Mouse (Mus musculus) frontal cortex, postnatal 25 days (tissue): ENCODE measurements at regions not wholly inside any gene's neighbourhood (a gene's known extent, or its start where the extent isn't known, plus 50 kb on each side); places are given as distances from the start of the nearest gene placed in this dataset.

Experiments used
- DNase-seq, 2 experiments: peaks; one replicate each; pipeline ENCODE4 v3.0.0; 2022; ENCODE audit warnings: low spot score in 2 of 2

DNA sequence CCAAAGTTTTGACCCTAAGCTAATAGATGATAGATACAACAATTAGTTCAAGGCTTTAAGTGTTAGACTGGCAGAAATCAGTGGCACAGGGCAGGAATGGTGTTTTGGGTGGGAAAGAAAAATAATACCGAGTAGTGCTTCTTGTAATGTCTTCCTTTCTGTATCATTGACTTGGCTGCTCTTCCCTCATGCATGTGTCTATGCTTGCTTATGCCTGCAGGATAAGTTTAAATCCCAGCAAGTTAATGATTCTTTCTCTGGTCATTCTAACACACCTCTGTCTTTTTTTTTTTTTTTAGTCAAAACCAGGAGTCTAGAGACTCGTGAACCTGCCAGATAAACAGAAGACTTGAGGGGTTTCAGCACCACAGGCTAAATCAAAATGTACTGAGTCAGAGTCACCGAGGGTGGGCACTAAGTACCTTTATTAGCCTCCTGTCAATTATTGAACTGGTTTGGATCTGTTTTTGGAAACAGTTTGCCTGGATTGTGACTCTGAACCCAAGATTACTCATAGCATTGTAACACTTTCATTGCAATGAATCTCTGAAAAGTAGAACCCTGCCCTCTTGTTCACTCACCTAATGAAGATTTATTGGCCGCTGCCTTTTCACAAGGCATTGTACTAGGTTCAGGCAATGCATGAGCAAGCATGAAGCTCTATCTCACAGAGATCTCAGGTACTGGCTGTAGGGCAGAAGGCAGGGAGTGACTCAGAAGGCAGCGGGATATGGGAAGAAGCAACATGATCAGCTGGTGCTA lies 374.8 kb upstream of the A1bg start:
- DNase-seq, result no peak

DNA sequence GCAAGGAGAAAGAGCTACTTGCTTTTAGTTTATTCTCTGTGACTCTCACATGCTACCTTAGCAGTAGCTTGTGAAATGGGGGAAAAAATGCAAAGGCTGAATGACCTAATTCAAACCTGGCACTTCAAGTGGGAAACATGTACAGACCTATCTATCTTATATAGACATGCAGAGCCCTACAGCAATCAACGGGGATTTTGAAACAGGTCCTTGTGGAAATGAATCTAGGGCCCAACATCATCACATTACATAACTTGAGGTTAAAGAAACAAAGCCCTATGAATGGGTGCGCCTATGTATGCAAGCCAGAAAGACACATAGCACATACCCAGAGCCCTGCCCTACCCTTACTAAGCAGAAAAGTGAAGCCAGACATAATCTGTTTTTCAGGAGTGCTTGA lies 371.8 kb upstream of the A1bg start:
- DNase-seq, result no peak

DNA sequence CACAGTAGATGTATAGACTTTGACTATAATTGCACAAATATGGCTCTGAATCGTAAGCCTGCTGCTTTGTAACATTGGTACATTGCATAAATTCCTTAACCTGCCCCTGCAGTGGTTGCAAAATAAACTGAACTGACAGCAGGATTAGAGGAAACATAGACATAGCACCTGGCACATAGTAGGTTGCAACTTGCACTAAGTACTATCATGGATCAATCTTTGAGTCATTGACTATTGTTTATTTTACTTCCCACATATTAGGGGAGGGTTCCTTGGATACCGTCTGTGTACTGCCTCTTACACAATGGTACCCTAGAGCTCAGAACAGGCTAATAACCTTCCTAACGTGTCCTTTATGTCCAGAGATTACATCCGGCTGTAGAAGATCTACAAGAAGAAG lies 371.3 kb upstream of the A1bg start:
- DNase-seq, result no peak

DNA sequence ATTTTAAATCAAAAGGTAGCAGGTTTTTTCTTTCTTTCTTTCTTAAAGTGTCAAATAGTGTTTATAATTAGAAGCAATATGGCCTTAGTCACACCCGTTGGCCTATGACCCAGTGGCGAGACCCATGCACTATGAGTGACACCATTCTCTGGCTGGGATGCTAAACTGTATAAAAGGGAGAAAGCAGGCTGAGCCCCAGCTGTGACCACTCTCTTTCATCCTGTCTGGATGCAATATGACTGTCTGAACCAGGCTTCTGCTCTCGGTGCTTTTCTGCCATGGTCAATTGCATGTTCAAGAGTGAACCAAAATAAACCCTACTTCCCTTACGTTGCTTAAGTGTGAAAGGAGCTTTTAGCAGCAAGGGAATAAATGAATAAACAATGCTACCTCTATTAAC lies 346.0 kb upstream of the A1bg start:
- DNase-seq, result no peak

DNA sequence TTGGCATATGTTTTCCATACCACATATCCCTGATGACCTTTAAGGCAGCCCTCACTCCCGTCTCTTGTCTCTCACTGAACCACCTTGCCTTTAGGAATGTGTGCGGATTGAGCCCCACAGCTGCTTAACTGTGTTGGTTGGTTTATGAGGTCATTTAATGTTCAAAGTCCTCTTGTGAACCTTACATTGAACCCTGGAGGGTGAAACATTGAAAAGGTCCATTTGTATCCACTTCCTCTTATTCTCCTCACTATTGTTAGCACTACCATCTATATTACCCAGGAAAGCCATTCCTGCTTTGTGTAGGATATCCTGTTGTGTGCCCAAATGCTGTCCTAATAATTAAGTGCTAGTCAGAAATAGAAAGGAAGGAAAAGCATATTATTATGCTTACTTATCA lies 336.2 kb upstream of the A1bg start:
- no peak for DNase-seq

DNA sequence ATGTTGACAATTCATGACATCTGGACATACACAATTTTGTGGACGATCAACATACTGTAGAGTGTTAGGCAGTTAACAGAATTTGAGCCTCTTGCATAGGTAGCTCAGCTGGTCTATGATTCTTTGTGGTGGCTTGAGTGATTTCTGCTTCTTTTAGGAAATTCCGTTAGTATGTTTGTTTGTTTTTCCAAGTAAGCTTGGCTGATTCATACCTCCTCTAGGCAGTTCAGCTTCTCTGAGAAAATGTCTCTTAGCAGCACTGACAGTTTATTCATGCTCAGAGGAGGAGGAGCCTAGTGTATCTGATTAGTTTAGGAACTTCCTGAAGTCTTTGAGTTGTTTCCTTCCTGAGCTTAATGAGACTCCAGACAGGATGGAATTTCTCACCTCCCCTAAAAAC lies 321.7 kb upstream of the A1bg start:
- DNase-seq, result no peak

DNA sequence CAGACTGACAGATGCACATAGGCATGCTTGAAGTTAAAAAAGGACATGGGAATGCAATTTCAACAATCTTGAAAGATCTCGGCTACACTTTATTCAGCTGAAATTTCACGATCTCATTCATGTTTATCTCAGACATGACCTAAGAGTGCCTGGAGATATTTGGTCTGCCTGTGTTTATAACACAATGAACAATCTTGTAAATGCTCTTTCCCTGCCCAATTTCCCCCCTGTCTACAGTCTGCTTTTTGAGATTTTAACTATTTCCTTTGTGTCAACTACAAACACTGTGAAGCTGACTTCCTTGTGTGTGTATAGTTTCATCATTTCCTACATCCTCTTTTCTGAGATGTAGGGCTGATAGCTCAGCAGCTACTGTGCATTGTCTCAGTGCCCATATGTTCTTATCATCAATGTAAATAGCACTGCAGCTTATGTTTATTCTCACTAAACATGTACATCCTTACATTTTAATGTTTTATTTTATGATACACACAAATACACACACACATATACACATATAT lies 319.4 kb upstream of the A1bg start:
- no peak for DNase-seq

DNA sequence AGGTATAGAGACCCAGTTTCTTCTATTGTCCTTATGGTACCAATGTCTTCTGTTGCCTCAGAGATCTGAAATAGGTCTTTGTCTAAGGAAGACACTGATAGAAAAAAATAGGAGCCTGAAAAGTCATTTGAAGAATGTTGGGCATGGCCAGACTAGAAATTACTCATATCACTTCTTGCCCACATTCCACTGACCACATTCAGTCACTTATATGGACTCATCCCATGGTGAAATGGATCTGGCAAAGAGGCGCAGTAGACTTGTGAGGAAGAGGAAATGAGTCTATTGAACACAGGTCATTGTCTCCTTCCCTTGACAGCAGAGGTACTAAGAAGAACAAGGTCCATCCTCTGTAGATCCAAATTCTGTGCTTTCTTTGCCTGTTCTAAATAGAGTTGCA lies 318.9 kb upstream of the A1bg start:
- no peak for DNase-seq

DNA sequence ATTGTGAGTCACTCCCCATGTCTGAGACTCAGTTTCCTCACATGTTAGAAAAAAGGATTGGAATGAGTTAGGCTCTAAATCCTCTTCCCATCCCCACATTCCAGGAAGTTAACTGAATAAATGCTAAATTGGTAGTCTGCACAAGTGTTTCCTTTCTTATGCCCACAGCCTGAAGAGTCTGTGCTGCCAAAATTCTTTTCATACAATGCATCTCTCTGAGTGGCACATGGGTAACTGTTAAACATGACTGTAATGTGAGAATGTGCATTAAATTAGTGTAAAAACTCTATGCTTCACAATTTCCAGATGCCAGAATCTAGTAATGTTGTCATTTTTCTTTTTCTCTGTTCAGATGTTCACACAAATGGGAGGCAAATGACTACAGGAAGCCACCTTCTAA lies 317.5 kb upstream of the A1bg start:
- DNase-seq, result no peak

DNA sequence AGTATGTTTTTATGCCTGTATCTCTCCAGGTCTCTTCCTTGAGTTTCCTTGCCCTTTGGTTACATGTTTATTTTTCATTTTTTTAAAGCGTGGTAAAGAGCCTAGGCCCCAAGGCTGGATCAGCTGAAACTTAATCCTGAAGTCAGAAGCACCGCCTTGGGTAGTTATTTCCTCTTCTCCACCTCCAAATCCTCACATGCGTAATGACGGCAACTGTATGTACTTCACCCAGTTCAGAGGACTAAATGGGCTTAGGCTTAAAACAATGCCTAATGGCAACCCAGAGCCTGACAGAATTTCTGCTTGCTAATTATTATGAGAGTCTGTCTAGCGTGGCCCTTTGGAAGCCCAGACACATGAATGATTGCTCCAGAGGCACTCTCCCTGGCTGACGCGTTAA lies 316.6 kb upstream of the A1bg start:
- no peak for DNase-seq

DNA sequence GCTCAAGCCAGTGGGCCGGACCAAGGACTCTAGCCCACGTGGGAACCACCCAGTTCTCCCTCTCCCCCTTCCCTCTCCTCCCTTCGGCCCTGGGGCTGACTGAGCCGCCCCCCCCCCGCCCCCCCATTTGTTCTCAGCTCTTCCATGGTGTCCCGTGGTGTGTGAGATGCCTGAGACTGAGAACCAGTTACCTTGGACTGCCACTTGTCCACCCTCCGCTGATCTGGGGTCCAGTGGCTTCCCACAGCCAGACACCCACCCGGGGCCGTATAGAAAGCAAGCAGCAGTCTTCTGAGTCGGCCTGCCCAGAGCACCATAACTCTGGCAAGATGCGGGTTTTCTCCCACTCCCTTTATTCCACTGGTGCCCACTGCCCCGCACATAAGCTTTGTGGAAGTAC lies 316.2 kb upstream of the A1bg start:
- no peak for DNase-seq

DNA sequence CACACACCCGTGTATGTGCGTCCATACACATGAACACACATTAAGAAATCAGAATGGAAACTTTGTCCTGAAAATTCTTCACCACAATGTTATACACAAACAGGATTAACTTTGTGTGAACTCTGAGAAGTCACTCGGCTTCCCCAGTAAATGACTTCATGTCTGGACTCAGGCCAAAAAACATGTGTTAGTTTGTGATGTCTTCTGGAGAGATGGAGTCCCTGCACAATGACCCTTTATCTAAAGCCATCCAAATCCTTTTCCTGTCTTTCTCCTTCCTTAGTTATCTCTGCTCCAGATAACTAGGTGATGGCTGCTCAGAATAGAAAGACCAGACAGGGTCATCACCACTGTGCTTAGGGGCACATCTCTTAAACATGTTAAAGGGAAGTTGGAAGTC lies 306.8 kb upstream of the A1bg start:
- DNase-seq, result no peak

DNA sequence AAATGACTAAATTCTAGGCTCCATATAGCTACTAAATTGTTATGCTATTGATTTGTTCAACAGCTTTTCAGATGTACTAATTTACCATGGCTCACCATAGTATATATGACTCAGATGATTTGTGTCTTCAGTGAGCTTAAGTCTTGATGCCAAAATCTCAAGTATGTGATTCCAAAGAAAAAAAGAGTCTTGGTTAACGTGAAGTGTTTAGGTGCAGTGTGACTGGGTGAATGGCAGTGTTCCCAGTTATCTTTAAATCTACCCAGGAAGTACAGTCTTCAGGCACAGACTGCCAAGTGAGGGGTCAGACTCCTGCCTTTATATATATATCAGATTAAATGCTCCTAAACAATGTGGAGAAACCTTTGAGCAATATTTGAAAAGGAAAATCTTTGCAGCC lies 300.1 kb upstream of the A1bg start:
- DNase-seq, result no peak

DNA sequence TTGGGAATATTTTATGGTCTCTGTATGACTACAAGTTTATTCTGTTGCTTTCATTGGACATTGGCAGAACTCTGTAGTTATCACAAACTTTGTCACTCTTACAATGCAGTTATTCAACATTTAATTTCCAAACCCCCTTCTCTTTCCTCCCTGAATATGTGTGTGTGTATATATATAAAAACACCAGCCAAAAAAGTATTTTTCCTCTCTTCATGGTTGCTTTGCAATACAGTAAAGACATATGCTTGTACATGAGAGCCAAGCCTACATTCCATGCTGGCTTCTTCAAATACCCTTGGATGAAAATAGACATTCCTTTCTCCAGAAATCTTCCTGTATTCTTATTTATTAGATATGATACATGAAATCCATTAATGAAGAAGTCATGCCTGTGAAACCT lies 287.3 kb upstream of the A1bg start:
- DNase-seq, result no peak

DNA sequence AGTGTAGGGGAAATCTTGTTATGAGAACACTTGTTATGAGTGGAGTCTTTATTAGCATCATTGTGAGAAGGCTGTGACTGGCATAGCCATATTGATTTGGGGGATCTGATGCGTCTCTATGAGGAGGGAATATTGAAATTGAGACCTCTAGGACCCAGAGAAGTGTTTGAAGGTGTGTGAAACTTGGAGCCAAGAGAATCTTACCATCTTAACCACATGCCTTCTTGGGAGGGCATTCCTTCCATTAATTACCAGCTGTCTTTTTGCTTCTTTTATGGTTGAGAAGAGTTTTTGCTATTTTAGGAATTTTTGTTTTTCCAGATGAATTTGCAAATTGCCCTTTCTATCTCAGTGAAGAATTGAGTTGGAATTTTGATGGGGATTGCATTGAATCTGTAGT lies 267.2 kb upstream of the A1bg start:
- no peak for DNase-seq

DNA sequence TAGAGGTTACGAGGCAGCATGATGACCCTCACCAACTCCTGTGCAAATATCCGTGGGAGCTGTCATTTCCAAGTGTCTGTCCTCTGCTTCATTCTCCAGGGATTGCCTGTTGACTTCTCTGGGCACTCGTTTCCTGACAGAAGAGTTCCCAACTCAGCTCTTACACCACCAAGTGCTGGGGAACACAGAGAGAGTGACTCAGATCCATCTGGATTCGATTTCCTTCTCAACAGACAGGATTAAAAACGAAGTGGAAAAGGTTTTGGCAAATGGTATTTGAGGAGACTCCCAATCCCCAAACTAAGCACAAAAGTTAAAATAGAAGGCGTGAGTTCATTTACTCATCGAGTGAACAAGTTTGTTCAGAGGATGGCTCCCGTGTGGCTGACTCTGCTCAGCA lies 266.7 kb upstream of the A1bg start:
- no peak for DNase-seq

DNA sequence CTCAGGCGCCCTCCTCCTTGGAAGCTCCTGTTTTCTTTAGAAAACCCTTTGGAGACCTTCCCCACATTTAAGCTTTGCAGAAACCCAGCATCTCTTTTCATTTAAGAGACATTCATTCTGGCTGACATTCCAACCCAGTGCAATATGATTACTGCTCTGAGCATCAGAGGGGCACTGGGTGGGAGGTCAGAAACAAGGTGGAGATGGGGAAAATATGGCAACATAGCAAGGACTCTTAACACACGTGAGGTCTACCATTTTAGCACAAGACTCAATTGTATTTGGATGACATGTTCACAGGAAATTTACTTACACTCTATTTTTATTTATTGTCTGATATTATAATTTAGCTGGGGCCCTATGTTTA lies 261.8 kb upstream of the A1bg start:
- no peak for DNase-seq

DNA sequence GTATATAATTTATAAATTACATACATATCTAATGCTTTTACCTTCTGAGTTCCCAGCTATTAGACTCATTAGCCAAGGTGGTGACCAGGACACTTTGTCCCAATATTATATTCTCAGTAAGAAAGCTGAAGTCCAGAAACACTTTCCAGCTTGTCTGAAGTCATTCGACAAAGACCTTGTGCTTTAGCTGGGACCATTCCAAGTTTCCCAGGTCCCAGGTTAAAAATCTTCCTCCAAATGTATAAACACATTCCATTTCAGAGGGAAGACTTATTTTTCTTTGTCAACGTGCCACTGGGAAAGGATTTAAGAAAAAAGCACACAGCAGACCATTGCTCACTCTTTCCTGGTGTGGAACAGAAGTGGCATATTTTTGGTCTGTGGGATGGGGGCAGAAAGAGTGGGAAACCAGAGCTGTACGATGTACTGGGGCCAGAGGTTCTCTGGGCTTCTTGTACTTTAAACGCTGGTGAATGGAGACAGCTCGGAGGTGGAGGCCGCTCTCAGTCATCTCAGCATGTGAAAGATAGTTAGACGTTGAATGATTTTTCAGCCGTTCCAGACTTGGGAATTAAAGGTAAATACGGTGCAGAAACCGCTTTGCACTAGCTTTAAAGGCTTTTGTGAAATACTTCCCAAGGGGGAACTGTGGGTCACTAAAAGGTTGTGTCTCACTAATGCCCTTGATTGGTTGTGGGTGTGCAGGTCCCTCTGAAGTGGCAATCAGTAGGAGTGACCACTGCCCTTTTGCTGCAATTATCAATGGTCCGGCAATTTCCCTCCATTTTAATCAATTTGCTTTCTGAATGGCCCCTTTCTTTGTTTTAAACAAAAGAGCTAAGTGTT lies 261.2 kb upstream of the A1bg start:
- DNase-seq, result no peak

DNA sequence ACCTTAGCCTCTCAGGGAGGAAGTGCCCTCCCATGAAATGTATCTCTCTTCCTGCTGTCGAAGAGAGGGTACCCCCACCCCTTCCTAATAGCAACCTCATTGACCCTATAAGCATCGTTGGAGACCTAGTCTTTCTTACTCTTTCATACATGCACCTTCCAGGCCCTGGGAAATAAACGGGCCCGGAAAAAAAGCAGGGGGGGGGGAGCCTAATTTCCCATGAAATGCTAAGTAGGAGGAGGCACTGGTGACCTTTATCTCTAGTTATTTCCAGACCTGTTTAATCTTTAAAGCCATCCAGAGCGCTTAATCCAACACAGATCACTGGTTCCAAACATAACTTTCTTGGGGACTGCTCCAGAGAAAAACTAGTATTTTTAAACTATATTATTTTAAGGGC lies 260.5 kb upstream of the A1bg start:
- DNase-seq, result no peak

DNA sequence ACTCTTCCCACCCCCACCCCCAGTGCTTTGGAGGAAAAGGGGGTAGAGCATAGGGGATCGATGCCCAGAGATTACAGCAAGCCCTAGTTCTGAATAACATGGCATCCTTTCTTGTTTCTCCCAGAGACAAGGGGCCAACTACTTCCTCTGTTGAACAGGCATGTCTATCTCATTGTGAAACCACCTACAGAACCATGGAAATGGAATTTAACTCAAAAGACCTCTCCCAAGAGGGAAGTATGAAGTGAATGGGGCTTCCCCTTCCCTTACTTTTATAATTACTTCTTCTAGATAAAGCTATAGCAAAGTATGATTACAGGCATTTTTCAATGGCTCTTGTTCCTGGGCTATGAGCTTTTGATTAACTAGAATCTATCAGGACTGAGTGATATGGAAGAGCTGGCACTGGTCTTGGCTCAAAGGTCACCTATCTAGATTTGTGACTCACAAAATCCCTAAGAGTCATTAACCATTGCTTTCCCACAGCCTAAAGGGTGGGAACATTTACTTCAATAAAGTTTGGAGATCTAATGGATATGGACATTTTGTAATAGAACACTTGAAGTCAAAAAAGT lies 246.1 kb upstream of the A1bg start:
- no peak for DNase-seq

DNA sequence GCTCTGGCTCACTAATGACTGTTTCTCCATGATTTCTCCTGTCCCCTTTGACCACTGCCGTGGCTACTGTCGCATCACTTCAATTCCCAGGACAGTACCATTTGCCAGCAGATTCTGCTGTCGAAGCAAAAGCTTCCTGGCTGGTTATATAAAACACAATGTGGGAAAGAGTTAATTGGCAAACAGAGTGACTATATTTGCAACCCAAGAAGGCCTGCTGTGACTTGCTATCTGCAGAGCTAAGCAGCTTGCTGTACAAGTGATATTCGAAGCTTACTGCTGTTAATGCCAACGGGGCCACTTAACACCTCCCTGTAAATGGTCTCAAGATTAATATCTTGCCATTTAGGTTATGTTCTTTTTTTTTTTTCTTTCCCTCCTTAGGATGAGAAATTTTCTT lies 242.2 kb upstream of the A1bg start:
- no peak for DNase-seq

DNA sequence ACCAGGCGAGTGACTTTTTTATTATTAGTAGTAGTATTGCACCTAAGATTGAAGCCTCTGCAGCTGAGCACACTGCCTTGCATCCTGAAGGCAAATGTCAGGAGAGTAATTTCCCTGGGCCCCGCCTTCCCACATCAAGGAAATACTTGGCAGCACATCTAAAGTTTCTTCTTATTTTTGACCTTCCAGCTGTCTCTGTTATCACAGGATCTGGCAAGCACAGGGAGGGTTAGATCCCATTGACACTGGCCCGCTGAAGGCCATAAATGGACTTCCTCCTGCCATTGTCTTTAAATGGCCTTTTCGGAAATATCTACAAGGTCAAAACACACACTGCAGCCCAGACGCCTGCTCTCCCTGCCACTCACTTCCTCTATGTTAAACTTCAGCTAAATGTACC lies 238.6 kb upstream of the A1bg start:
- no peak for DNase-seq

DNA sequence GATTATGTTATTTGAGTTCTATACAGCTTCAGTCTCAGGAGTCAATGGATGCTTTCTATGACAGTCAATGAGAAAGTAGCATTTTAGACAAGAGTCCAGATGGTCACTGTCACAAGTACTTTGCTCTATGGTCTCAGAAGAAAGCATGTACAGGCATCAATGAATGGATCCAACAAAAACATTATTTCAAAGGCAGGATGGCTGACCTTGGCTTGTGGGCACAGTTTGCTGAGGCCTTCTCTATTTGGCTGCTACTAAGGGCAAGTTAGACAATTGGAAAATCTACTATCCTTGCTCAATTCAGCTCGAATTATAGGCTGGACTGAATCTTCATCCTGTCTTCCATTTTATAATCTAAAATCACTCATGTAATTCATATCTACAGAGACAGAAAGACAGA lies 237.9 kb upstream of the A1bg start:
- DNase-seq, result no peak
